Mouse (Mus musculus) bone marrow macrophage, adult 2 months (primary cell): Measurements from ENCODE around the gene Ap1m1.

Experiments
- CTCF ChIP-seq: IDR thresholded peaks from 2 replicates; pipeline ENCODE4 v1.5.1; 2012; ENCODE audit warnings: low read depth, mild to moderate bottlenecking, low read length, moderate library complexity
- POLR2A ChIP-seq: IDR thresholded peaks from 2 replicates; pipeline ENCODE4 v1.6.1; 2012; ENCODE audit warnings: mild to moderate bottlenecking, low read depth, low read length, borderline replicate concordance

DNA sequence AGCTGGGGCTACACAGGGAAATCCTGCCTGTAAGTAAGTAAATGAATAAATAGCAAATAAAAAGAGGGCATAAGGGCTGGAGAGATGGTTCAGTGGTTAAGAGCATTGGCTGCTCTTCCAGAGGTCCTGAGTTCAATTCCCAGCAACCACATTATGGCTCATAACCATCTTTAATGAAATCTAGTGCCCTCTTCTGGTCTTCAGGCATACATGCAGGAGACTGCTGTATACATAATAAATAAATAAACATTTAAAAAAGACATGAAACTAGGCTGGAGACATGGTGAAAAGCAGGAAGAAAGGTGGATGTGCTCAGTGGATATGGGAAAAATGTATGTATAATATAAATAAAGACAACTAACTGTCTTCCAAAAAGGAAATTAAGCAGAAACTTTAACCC, 53.5 kb downstream of the Ap1m1 start:
- TF ChIP-seq POLR2A (no peak), CTCF (no peak)
